Mouse (Mus musculus) kidney, postnatal 36 days (tissue): Measurements from ENCODE around the gene Scgb1a1.
"Not testable (repeated sequence)": the region's sequence is repeated elsewhere in the genome, so short reads cannot be mapped to it uniquely, and the experiment has no call there.

Experiments used
- DNase-seq, 2 experiments: peaks; one replicate each; pipeline ENCODE4 v3.0.0; 2021 to 2022; ENCODE audit warnings: mixed read lengths in 2 of 2

Gene Scgb1a1

DNA sequence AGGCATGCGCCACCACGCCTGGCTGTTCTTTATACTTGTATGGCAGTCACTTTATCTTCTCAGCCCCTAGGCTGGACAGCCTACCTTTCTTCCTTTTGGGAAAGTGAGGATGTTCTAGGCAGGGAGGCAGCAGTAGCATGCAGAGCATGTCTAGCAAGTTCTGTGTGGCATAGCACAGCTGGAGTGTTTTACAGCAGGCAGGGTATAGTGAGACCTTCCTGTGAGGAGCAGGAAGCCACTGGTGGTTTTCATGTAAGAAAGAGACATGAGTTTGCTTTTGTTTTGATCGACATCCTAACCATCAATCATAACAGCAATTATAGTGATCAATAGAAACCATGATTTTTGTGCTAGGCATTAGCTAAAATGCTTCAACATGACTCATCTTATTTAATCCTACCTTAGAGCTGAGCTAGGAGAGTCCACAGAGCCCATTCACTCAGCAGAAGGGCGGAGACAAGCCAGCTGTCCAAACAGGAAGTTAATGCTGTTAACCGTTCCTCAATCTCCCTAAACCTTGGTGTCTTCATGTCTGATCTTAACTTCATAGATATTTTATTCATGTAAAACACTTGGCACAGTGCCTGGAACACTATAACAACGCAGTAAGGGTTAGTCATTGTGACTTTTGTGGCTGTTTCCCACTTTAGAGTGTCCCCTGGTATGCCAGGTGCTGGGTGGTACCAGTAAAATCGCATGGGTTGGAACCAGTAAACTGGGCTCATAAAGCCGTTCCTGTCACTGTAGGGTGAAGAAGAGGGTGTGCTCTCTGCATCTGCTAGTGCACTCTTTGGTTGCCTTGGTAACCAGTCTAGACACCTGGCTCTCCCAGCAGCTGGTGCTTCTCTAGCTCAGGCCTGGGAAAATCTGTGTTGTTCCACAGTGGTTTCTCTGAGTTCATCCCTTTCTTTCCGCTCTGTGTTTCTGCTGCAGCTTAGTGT lies 21.9 kb downstream of the Scgb1a1 start:
- DNase-seq: peak in 1 of 2 experiments; percentile 17

DNA sequence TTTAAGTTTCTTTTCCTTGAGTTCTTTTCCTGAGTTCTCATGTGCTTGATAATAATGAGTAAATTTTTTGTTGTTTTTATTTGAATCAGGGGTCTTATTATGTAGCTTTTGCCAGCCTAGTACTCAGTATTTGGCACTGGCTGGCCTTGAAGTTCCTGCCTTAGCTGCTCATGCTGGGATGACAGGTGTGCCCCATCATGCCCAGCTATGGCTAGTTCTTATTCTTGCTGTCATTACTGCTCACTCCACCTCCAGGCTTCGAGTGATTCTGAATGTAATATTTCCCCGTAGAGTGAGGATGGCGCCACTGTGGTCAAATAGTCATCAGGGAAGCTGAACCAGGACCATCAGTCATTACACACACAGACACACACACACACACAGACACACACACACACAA lies 23.9 kb downstream of the Scgb1a1 start:
- no peak for DNase-seq

- no peak for DNase-seq
These were observed 24.9 kb downstream of the Scgb1a1 start for GRCm38 (mm10) chr19:9062822-9063221.

DNA sequence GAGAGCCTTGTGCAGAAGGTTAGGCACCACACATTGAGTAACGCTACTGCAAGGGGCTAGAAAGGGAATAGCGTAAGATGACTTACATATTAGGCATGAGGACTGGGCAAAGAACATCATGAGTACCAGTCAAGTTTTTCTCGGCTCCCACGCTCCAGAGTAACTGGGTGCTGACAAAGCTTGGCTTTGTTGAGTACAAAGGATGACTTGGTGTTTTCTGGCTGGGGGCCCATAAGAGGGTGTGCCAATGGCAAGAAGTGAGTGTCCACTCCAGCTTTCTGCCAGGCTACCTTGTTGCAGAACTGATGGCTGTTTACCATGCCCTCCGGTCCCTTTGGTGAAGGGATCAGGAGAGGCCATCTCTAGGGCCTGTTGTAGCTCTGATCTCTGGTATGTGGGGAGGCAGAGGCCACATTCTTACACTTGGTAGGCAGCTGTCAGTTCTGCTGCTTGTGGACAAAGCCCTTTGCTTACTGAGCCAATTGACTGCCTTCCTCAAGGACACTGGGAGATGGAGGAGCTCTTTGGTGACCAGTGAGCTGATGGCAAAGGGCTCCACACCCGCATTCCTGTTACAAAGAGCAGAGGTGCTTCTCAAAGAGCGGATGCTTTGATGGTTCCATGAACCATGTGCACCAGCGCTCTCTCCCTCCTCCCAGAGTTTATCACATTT lies 26.4 kb downstream of the Scgb1a1 start:
- peak; percentile 45 to 73 for DNase-seq

DNA sequence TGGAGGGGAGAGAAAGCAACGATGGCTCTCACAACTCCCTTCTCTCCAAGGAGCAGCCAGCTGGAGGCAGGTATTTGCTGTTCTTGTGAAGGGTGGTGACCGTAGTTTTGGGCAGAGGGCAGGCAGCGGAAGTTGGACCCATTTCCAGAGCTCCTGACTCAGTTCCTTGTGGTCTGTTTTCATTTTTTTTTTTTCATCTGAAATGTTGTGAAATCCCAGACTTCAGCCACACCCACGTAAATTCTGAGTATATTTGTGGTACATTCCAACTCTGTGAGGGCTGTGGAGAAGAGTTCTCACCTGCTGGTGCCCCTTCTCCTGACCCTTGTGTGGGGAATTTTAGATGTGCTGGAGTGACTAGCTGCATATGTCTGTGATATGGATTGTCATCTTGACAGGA lies 27.7 kb downstream of the Scgb1a1 start:
- no peak for DNase-seq

DNA sequence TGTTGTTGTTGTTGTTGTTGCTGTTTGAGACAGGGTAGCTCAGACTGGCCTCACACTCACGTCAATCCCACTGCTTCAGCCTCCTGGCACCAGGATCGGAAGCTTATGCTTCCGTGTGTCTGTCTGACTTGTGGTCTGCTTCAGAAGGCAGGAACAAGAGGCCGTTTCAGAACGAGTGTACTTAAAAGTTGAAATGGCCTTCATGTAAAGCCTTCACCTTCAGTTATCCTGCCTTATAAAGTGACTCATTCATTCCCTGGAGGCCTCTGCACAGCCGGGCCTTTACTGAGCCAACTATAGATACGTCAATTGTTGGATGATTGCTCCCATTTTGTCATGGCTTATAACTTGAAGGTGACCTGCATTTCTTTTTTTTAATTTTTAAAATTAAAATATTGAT lies 28.4 kb downstream of the Scgb1a1 start:
- no peak for DNase-seq

DNA sequence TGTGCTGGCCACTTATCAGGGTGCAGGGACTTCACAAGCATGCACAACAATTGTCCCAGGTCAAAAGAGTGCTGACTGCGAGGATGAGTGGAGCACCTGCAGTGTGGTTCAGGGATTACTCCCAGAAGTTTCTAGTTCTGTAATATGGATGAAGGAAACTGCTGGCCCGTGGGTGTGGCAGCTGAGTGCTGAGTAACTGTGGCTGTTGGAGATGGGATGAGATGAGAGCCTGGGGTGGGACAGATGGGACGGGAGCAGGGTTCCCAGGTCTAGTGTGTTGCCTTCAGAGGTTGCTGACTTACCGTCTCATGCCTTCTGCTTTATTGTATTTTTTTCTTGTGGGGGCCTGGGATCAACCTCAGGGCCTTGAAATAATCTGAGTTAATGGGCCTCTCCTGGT lies 28.8 kb downstream of the Scgb1a1 start:
- no peak for DNase-seq

- DNase-seq: no peak
These were observed 29.4 kb downstream of the Scgb1a1 start for GRCm38 (mm10) chr19:9058331-9058884.

DNA sequence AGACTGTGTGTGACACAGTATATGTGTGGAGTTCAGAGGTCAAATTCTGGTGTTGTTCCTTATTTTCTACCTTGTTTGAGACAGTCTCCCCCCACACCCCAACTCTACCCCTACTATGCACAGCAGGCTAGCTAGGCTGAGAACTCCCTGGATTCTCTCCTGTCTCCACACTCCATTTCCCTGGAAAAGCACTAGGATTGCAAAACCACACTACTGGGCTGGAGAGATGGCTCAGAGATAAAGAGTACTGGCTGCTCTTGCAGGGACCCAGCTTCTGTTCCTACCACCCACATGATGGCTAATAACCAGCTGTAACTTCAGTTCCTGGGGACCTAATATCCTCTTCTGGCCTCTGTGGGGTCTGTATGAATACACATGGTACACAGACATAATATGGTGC lies 30.1 kb downstream of the Scgb1a1 start:
- DNase-seq: no peak

- no peak for DNase-seq
These were observed 31.9 kb downstream of the Scgb1a1 start for GRCm38 (mm10) chr19:9055703-9056355.

GRCm38 (mm10) chr19:9055153-9055552 lies 32.6 kb downstream of the Scgb1a1 start:
- peak; percentile 40 to 45 for DNase-seq

- peak; percentile 30 to 31 for DNase-seq
These were observed 34.8 kb downstream of the Scgb1a1 start for GRCm38 (mm10) chr19:9052803-9053431.

GRCm38 (mm10) chr19:9051985-9052384 lies 35.8 kb downstream of the Scgb1a1 start:
- DNase-seq: not testable (repeated sequence)

- no peak for DNase-seq
These were observed 37.2 kb downstream of the Scgb1a1 start for GRCm38 (mm10) chr19:9050294-9051229.

DNA sequence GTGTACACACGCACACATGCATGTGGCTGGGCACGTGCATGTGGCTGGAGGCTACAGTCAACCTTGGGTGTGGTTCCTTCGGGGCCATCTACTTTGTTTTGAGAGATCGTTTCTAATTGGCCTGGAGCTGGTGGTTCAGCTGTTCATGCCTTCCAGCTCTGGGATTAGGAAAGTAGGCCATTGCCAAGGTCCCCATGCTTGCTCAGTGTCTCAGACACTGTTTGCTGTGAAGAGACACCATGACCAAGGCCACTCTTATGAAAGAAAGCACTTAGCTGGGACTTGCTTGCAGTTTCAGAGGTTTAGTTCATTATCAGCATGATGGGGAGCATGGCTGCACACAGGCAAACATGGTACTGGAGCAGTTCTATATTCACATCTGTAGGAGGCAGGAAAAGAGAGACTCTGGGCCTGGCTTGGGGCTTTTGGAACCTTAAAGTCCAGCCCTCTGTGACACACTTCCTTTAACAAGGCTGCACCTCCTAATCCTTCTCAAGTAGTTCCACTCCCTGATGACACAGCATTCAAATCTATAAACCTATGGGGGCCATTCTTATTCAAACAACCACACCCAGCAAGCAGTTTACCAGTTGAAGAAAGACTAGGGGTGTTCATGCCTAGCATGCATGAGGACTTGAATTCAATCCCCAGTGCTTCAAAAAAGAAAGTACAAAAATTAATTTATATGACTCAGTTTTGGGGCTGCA lies 38.6 kb downstream of the Scgb1a1 start:
- DNase-seq: no peak

- peak; percentile 33 to 47 for DNase-seq
These were observed 39.8 kb downstream of the Scgb1a1 start for GRCm38 (mm10) chr19:9047946-9048387.

- peak in 1 of 2 experiments; percentile 11 for DNase-seq
These were observed 40.4 kb downstream of the Scgb1a1 start for GRCm38 (mm10) chr19:9047207-9047945.

DNA sequence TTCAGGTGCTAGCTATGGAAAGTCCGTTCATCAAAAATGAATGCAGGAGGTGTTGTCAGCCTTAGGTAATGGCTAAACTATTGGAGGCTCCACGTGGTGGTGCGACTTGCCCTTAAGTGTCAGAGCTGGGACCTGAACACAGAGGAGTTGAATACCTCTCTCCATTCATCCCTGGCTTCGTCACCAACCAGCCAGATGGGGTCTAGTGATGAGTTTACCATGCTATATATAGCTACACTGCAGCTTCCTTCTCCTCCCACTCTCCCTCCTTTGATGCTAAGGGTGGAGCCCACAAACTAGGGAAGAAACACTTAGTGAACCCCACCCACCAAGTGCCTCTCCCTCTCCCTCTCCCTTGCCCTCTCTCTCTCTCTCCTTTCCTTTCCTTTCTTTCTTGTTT lies 43.5 kb downstream of the Scgb1a1 start:
- DNase-seq: no peak

DNA sequence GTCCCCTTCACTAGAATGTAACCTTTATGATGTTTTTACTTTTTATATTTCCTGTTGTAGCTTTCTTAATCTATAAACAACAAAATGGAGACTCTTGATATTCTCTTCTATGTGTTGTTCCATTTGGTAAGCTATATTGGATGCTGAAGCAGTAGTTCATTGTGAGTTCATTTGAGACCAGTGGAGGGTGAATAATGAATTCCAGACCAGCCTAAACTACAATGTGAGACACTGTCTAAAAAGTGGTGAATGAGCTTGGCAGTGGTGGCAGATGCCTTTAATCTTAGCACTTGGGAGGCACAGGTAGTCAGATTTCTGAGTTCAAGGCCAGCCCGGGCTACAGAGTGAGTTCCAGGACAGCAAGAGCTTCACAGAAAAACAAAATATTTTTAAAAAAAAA lies 44.6 kb downstream of the Scgb1a1 start:
- DNase-seq: no peak

- no peak for DNase-seq
These were observed 46.7 kb downstream of the Scgb1a1 start for GRCm38 (mm10) chr19:9041074-9041473.
